Mouse (Mus musculus) skeletal muscle tissue, adult 2 months (tissue): ENCODE results near the gene Wdr47.
A peak's percentile ranks its signal among the peaks of the same experiment; 100 is the strongest.
"Not testable (repeated sequence)": the region's sequence is repeated elsewhere in the genome, so short reads cannot be mapped to it uniquely, and the experiment has no call there.

Source experiments
- DNase-seq: peaks from one replicate; pipeline ENCODE4 v3.0.0-alpha.2; 2012; ENCODE audit warnings: low read depth, low spot score

Gene Wdr47

DNA sequence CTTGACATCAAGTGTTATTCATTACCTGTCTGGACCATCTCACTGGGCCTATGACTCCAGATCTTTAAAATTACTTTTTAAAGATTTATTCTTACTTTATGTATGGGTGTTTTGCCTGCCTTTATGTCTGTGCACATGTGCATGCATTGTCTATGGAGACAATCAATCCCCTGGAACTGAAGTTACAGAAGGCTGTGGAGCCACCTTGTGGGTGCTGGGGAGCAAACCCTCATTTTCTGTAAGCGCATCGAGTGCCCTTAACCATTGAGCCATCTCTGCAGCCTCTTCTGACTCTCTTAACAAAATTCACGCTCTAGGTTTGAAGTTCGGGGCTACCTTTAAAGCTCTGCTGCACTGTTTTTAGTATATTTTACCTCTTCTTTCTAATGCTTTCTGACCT, 48.3 kb downstream of the Wdr47 start:
- DNase-seq, result no peak

DNA sequence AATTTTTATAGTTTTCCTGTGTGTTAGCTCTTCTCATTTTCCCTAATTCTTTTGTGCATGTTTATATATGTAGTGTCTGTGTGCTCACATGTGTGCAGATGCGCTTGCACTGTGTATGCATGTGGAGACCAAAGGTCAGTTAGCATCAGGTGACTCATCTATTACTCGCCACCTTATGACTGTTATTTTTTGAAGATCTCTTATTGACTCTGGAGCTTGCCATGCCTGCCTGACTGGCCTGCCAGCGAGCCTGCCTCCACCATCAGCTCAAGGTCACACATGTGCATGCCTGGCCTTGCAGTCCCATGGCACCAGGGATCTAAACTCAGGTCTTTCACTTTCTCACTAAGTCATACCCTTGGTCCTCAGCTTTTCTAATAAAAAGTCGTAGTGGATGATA, 49.9 kb downstream of the Wdr47 start:
- DNase-seq, result no peak

DNA sequence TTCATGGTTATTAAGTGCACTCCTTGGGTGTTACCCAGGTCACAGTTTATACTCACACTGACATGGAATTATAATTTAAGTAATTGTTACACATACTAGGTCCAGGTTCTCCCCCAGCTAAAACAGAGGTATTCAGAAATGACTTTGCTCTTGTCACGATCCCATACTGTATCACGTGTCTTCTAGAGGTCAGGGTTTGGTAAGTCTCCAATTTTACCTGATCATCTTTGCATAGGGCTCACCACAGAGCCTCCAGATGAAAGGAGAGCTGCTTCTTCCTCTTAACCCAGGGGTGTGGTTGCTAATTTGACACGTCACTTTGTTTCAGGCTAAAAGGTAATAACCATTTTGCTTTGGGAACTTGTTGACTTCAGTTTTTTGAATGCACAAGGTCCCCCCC, 53.8 kb downstream of the Wdr47 start:
- no peak for DNase-seq

DNA sequence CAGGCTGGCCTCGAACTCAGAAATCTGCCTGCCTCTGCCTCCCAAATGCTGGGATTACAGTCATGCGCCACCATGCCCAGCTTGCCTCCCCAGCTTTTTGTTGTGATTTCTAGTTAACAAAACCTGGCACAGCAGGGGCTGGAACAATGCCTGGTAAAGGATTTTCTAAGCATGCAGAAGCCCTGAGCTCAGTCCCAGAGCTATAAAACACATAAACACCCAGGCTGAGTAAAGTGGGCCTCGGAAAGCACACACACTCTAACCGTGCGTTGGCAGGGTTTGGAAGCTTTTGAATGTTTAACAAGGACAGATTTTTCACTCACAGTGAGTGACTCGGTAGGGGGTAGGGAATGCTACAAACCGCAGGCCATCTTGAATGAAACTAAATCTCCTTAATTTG, 55.0 kb downstream of the Wdr47 start:
- no peak for DNase-seq

DNA sequence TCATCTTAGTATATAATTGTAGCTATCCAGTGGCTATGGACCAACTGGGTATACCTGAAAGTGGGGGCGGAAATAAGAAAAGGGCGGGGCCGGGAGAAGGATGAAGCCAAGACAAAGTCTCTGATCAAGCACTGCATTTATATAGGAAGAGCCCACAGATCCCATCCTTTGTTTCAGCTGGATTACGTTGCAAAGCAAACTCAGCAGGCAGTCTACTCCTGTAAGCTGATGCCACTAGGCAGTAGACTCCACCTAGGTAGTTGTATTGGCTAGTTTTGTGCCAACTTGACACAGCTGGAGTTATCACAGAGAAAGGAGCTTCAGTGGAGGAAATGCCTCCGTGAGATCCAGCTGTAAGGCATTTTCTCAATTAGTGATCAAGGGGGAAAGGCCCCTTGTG, 56.6 kb downstream of the Wdr47 start:
- not testable (repeated sequence) for DNase-seq

DNA sequence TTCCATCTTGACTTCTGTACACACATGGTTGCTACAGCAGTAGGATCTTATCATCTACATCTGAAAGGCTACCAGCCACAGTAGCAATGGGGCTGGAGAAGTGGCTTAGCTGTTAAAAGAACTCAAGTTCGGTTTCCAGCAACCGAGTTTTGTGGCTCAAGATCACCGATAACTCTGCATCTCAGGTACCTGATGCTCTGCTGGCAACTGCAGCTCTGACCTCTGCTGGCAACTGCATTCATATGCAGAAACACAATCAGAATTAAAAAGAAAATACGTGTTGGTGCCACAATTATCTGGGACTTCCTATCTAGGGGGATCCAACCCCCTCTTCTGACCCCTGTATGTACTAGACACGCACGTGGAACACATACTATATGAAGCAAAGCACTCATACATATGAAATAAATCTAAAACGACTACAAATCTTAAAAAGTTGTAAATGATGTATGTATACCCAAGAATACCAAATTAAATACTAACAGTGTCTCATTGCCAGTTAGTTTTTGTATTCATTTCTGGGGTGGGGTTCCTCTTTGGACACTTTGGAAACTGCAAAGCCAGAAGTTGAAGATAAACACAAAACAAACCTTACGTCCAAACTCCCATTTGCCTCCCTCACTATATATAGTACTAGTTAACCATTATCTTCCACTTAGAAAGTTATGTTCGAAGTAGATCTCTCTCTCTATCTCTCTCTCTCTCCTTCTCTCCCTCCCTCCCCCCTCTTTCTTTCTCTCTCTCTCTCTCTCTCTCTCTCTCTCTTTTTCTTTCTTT, 62.0 kb downstream of the Wdr47 start:
- DNase-seq, result no peak

DNA sequence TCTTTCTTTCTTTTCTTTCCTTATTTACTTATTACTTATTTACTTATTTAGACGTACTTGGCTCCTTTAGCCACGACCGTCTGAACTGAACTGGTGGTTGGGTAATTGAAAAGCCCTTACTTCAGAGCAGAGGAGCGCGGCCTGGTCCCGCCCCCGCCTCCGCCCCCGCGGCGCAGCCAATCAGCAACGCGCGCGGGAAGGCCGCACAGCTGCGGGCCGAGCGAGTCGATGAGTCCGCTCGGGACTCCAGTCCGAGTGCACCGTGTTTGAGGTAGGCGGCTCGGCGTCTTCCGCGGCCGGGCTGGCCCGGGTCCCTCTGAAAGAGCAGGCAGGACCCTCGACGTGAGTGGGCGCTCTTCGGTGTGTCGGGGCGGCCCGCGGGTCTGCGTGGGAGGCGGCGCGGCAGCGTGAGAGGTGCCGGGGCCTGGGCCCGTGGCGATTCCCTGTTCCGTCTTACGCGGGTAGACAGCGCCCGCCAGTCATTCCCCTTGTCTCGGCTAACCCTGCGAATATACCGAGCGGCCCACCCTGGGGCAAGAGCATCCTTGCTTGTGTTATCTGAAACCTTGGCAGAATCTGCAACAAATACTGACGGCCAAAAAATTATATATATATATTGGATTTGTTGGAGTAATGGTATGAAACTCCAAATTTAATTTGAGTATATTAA, 62.8 kb downstream of the Wdr47 start, which contains the start of gene Clcc1:
Gene Clcc1 (plus strand): TSS at position 204 of the 670 bp plus-strand sequence.
- peak; percentile 89 for DNase-seq

DNA sequence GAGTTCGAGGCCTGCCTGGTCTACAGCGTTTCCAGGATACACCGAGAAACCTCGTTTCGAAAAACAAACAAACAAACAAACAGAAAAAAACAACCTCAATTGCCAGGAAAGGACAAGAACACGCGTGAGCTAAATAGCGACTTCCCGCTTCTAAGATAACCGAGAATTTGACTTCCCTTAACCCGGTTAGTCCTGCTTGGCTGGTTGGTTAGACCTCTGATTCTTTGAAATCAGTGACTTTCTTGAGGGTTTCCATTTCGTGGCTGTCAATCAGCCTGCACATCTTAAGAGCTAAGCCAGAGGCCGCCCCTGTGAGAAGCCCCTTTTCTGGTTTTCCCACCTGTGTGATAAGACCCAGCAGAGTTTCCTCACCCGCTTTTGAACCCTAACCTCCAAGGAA, 63.5 kb downstream of the Wdr47 start:
- DNase-seq, result no peak

DNA sequence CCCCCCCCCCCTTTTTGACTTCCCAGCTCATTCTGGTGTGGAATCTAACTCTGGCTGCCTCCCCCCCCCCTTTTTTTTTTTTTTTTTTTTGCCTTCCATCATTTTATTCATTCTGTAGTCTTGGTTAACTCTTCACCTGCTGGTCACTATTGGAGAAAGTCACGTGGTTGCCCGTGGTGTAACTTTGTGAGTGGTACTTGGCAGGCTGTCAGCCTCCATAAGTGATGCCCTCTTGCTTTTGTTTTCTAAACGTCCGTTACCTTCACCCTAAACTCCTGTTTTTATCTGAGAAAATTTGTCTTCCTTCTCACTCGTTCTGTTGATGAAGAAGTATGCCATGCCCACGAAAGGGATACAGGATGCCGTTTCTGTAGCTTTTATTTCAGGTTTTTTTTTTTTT, 64.4 kb downstream of the Wdr47 start:
- DNase-seq, result no peak

DNA sequence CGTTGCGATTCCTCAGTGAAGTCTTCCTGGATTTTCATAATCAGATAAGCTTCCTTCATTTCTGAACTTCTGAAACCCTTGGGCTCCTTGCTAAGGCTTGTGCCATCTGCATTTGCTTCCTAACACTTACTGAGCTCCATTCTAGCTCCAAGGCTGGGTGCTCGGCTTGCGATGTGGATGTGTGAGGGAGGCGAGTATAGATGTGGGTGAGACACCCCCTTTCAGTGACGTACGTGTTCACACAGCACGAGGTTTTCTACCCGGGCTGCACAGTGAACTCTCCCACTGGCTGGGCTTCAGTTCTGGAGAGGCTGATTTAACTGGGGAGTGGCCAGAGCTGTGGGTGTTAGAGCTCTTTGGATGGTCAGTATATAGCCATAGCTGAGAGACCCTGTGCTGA, 67.5 kb downstream of the Wdr47 start:
- no peak for DNase-seq

DNA sequence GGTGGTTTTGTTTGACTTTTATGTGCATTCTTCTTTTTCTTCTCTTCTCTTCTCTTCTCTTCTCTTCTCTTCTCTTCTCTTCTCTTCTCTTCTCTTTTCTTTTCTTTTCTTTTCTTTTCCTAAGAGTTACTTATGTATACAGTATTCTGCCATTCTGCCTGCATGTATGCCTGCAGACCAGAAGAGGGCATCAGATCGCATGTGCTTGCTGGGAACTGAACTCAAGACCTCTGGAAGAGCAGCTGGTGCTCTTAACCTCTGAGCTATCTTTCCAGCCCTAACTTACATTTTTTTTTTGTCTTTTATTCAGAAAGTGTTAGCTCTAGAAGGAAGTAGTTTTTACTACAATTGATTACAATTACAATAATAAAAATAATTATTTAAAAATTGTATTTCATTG, 69.9 kb downstream of the Wdr47 start:
- DNase-seq, result no peak

DNA sequence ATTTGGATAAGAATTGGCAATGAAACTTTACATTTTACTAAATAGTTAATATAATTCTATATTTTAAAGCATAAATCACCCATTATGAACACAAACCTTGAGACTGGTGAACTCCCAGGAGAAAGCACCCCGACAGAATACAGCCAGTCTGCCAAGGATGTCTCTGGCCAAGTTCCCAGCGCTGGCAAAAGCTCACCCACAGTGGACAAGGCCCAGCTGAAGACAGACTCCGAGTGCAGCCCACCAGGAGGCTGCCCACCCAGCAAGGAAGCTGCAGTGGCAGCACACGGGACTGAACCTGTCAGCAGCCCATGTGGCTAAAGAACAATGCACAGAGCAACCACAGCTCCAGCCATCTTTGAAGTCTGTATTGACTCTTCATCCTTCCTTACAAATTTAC, 85.5 kb downstream of the Wdr47 start:
- no peak for DNase-seq

DNA sequence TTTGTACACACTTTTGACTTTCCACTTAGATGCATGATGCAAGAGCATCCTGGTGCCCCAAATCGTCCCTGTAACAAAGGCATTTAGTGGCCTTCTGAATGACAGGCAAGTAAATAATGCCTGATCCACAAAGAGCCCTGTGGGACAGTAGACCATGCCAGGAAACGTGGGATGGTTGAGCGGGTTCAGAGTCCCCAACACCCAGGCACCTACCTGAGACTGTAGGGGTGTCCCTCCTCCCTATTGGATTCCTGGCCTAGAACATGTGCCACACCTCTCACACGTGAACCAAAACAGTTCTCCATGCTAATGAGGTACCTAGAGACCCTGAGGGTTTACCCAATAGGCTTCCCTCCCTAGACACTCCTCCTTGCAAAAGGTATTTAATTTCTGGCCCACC, 89.9 kb downstream of the Wdr47 start:
- DNase-seq, result no peak

DNA sequence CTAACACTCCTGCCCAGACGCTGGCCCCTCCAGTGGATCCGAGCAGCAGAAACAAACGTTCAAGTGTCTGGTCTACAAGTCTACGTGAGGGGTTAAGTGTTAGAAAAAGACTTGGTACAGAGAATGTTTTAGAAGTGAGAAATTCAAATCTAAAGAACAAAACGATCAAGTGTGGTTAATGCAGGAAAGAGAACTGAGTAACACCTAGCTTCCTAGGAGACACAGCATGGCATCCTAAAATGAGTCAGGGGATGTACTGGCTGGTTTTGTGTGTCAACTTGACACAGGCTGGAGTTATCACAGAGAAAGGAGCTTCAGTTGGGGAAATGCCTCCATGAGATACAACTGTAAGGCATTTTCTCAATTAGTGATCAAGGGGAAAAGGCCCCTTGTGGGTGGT, 92.5 kb downstream of the Wdr47 start:
- not testable (repeated sequence) for DNase-seq

DNA sequence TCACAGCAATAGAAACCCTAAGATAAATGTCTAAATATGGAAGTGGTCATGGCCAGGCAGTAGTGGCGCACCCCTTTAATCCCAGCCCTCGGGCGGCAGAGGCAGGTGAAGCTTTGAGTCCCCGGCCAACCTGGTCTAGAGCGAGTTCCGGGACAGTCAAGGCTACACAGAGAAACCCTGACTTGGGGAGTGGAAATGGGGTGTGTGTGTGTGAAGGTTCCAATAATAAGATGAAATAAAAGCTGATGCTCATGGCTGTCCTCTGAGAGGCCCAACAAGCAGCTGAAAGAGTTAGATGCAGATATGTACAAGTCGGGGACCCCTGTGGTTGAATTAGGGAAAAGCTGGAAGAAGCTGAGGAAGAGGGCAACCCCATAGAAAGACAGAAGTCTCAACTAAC, 94.6 kb downstream of the Wdr47 start:
- no peak for DNase-seq

DNA sequence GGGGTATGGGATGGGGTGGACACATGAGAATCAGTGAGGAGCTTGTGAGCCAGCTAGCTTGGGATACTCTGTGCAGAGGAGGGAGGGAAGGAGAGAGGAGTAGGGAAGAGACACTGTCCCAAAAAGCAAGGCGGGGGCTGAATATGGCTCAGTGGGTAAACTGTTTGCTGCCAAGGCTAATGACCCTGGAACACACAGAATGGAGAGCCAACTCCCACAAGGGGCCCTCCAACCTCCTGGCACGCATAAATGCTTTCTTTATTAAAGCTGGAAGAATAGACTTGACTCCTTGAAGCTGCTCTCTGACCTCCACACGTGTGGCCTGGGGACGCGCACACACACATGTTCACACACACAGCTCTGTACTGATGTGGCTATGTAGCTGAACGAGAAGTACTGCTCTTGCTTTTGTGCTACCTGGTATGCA, 97.9 kb downstream of the Wdr47 start:
- peak; percentile 13 for DNase-seq

DNA sequence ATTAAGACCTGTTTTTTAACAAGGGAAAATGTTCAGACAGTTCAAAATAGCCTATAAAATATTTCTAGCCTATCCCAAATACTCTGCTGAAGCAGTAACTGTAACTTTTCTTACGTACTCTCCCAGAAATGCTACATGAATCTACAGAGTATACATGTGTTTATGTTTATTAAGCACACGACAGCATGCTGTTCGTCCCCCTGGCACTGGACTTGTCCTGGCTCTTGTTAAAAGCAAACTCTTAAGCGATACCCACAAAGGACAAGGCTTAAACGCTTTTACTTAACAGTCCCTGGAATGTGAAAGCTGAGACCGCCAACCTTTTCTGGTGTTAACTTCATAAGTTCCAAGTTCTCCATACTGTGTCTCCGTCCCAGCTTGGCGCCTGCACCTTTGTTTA, 98.4 kb downstream of the Wdr47 start:
- no peak for DNase-seq

DNA sequence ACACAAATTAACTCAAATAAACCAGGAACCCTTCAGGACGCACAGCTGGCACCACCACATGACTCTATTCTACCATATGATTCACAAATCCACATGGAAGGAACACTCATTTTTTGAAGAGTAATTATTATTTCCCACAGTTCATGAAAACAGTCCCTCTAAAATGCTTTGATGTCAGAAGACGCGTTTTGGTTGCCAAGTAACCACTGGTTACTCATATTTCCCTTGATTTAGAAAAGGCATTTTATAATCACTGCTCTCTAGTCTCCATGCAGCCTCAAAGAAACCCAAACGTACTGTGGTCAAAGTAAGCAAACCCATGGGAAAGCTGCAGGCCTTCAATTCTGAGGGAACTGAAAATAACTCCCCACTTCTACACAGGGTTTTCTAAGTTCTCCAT, 98.9 kb downstream of the Wdr47 start:
- DNase-seq, result no peak

DNA sequence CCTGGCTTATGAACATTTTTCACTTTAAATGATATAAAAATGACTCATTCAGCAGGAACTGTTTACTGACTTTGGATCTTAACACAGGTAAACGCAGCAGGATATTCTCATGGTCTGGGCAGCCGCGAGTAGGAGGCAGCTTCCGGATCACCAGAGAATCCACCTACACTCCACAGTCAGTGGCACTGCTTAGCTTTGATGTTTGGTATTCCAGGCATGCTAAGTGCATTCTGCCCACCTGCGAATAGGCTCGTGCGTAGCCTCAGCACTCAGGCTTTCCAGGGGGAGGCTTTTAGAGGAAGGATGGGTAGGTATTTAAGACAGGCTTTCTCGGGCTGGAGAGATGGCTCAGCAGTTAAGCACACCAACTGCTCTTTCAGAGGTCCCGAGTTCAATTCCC, 103.2 kb downstream of the Wdr47 start:
- DNase-seq, result no peak
